In the genomic region with DNA sequence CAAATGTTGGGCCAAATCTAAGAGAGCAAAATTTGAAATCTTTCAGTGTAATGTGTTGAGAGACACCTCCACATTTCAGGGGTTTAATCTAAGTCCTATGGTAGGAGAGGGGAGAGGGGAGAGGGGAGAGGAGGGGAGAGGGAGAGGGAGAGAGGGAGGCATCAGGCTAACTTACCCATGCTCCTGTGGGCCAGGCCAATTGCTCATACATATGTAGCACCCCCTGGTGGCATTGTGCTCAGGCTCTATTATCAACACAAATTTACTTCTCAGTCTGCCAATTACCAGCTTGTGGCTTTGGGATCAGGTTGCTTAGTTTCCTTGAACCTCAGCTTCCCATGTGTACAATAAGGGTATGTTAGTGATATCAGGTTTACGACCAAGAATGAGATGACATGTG, we compare ENCODE assay signal across 9 mouse cellular contexts.
DNase-seq lines count a peak whose midpoint lies in the region; ATAC-seq lines count a peak whose summit lies in the region.
"Had no signal": no experiment of that assay in that cellular context is flagged by ENCODE, and none has a peak within 500 bp of the region (broad histone marks: within the 10 kb centered on the region; RNA-seq: fewer than 3 reads in every experiment).

No protein-coding gene starts in this region.

- ATAC-seq in hindbrain, embryonic 12.5 days (ENCODE audit: low FRiP score), result 0 out of 2 replicates have a peak, but pooled peaks have one; percentile 38
- ATAC-seq in hindbrain, embryonic 14.5 days (ENCODE audit: low FRiP score), result no peak
- ATAC-seq in forebrain, embryonic 16.5 days, result 0 out of 2 replicates have a peak, but pooled peaks have one; percentile 8

- no peak for DNase-seq in hindbrain, embryonic 14.5 days (ENCODE audit: low spot score)
- DNase-seq in urinary bladder, postnatal 25 days (ENCODE audit: low spot score), result peak; percentile 4
- no peak for DNase-seq in urinary bladder, postnatal 4 days (ENCODE audit: low spot score in 2 of 2)
- DNase-seq in natural killer cell, adult 2 months (ENCODE audit: low spot score in 2 of 2), result no peak
- no peak for DNase-seq in frontal cortex, postnatal 14 days (ENCODE audit: low spot score in 2 of 2)
- no peak for DNase-seq in spleen, adult 18-20 months

- H3K4me1 ChIP-seq in hindbrain, embryonic 12.5 days, result peaks cover 12% of the 10 kb centered on the region
- peaks cover 22% of the 10 kb centered on the region for H3K4me1 ChIP-seq in hindbrain, embryonic 14.5 days (replicated peaks; ENCODE audit: control insufficient read depth, insufficient read depth, low read length)
- H3K4me1 ChIP-seq in forebrain, embryonic 16.5 days (replicated peaks; ENCODE audit: control insufficient read depth, insufficient read depth, low read length), result peaks cover 10% of the 10 kb centered on the region

- no peak overlapping the region for H3K4me2 ChIP-seq in hindbrain, embryonic 12.5 days (replicated peaks)
- H3K4me2 ChIP-seq in hindbrain, embryonic 14.5 days (replicated peaks), result no peak overlapping the region
- H3K4me2 ChIP-seq in forebrain, embryonic 16.5 days (ENCODE audit: low read length), result no peak overlapping the region
- H3K4me2 ChIP-seq: lung, embryonic 15.5 days had no signal

- H3K9me3 ChIP-seq in hindbrain, embryonic 12.5 days (replicated peaks), result no peaks in the 10 kb centered on the region
- no peaks in the 10 kb centered on the region for H3K9me3 ChIP-seq in hindbrain, embryonic 14.5 days (ENCODE audit: control insufficient read depth, low read length)
- H3K9me3 ChIP-seq in forebrain, embryonic 16.5 days (ENCODE audit: control insufficient read depth, low read length), result no peaks in the 10 kb centered on the region
- H3K9me3 ChIP-seq: lung, embryonic 15.5 days had no signal

- WGBS in hindbrain, embryonic 12.5 days, result 75% methylated on average over 1 of the region's 1 CpGs
- 58% methylated on average over 1 of the region's 1 CpGs for WGBS in hindbrain, embryonic 14.5 days
- 29% methylated on average over 1 of the region's 1 CpGs for WGBS in forebrain, embryonic 16.5 days

- no peaks in the 10 kb centered on the region for H3K36me3 ChIP-seq in hindbrain, embryonic 12.5 days
- no peaks in the 10 kb centered on the region for H3K36me3 ChIP-seq in hindbrain, embryonic 14.5 days (replicated peaks; ENCODE audit: control insufficient read depth, insufficient read depth)
- no peaks in the 10 kb centered on the region for H3K36me3 ChIP-seq in forebrain, embryonic 16.5 days (ENCODE audit: control insufficient read depth, insufficient read depth)
- H3K36me3 ChIP-seq: lung, embryonic 15.5 days had no signal

- H3K27me3 ChIP-seq in hindbrain, embryonic 12.5 days, result no peaks in the 10 kb centered on the region
- no peaks in the 10 kb centered on the region for H3K27me3 ChIP-seq in hindbrain, embryonic 14.5 days (ENCODE audit: control insufficient read depth, insufficient read depth, low read length)
- H3K27me3 ChIP-seq in forebrain, embryonic 16.5 days (replicated peaks; ENCODE audit: control insufficient read depth, insufficient read depth, low read length), result 0 out of 2 replicates have a peak, but pooled peaks cover 4% of the 10 kb centered on the region
- H3K27me3 ChIP-seq: lung, embryonic 15.5 days had no signal

- H3K9ac ChIP-seq in hindbrain, embryonic 12.5 days, result no peak overlapping the region
- no peak overlapping the region for H3K9ac ChIP-seq in hindbrain, embryonic 14.5 days
- H3K9ac ChIP-seq in forebrain, embryonic 16.5 days (replicated peaks; ENCODE audit: low read depth, low read length), result no peak overlapping the region
- H3K9ac ChIP-seq: lung, embryonic 15.5 days had no signal

- no peak overlapping the region for H3K4me3 ChIP-seq in hindbrain, embryonic 12.5 days
- H3K4me3 ChIP-seq in hindbrain, embryonic 14.5 days (replicated peaks; ENCODE audit: low read length), result no peak overlapping the region
- no peak overlapping the region for H3K4me3 ChIP-seq in forebrain, embryonic 16.5 days (replicated peaks; ENCODE audit: low read length)
- H3K4me3 ChIP-seq: lung, embryonic 15.5 days had no signal

- no peak overlapping the region for H3K27ac ChIP-seq in hindbrain, embryonic 12.5 days
- H3K27ac ChIP-seq in hindbrain, embryonic 14.5 days, result no peak overlapping the region
- H3K27ac ChIP-seq in forebrain, embryonic 16.5 days (ENCODE audit: low read length), result no peak overlapping the region
- H3K27ac ChIP-seq: lung, embryonic 15.5 days had no signal
